Mouse (Mus musculus): Measurements from ENCODE around the gene Smg7.
"Not testable (repeated sequence)": the region's sequence is repeated elsewhere in the genome, so short reads cannot be mapped to it uniquely, and the experiment has no call there.

Gene Smg7

DNA sequence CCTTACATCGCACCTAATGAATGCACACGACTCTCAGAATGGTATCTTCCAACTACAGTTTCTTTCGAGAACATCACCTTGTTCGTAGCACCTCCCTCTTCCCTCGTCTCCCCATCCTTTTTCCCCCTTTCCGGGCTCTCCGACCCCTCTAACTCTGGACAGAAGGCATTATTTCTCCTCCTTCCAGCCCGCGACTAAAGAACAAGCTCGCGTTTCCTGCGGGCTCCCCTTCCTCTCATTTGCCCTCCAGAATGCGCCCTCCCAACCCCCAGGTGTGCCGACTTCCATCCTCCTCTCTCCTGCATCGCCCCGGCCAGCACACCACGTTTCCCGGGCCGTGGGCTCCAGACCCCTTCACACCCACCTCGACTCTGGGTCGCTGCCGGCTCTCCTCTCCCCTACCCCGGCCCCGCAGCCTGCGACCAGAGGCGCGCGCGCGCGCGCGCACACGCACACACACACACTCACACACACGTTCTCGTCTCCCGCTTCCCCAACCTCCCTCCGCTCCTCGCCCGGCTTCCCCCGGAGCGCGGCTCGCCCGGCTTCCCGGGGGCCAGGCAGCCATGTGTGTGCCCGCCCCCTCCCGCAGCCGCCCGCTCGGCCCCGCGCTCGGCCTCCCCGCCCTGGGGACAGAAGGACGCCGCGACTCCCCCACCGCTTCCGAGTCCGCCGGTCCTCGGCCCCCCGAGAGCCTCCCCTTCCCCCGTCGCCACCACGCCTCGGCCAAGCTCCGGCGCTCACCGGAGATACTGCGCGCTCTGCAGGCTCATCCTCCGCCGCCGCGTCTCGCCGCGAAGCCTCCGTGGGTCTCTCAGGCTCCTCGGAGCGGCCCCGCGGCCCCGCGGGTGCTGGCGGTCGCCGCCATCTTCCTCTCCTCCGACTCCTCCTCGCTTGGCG is at the start of gene Smg7:
TSS of gene Smg7 (minus strand) at position 882 of the 900 bp plus-strand sequence.
- peak; percentile 75 for DNase-seq

DNA sequence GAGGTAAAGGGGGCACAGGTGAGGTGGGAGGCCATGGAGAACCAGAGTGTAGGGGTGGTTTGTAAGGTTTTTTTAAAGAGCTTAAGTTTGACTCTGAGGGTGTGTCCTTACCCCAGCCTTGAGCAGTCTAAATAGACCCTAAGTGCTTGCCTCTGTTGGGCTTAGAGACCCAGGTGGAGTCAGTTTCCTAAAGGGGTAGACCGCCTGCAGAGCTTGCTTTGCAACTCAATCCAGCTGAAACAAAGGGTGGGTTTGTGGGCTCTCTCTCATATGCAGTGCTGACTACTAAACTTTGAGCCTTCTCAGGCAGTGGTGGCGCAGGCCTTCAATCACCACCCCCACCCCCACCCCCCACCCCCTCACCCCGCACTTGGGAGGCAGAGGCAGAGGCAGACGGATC is 40.5 kb upstream of the Smg7 start:
- DNase-seq, result no peak

DNA sequence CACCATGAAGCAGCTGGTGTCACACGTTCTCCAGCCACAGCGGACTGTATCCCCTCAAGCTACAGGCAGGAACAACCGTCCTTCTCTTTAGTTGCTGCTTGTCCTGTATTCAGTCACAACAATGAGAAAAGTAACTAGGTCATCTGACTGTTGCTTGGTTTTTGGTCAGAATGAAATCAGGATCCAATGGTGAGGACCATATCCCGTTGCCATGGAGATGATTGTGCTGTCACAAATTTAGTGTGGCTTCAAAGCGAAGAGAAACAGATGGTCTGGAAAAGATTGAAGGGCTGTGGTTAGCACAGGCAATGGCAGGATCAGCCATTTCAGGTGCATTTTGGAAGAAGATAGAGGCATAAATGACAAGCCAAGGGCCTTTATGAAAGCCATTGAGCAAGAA is 33.9 kb upstream of the Smg7 start:
- DNase-seq, result no peak

DNA sequence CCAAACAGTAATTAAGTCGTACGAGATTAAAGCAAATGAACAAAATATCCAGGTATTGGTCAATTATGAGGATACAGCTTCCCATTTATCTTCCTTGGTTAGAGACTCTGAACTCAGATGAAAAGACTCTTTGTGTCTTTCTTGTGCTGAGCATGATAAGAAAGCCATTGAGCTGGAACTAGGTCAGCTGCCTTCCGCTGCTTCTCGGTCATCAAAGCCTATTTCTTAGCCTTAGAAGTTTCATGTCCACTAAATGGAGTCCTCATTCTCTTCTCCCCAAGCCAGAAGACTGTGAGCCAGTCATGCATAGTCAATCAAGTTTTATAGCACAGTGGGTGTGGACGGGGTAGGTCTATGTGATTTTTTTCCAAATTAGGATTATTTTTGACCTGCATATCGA is 33.0 kb upstream of the Smg7 start:
- no peak for DNase-seq

DNA sequence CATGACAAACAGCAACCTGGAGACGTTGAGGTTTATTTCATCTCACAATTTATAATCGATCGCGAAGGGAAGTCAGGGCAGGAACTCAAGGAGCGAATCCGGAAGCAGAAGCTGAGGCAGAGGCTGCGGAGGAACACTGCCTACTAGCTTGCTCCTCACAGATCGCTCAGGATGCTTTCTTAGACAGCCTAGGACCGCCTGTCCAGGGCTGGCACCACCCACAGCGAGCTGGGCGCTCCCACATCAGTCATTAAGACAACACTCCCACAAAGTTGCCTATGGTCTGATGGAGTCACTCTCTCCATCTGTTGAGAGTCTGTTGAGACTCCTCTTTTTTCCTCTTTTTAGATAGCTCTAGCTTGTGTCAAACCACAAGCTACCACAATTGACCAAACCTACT is 31.5 kb upstream of the Smg7 start:
- DNase-seq, result no peak

DNA sequence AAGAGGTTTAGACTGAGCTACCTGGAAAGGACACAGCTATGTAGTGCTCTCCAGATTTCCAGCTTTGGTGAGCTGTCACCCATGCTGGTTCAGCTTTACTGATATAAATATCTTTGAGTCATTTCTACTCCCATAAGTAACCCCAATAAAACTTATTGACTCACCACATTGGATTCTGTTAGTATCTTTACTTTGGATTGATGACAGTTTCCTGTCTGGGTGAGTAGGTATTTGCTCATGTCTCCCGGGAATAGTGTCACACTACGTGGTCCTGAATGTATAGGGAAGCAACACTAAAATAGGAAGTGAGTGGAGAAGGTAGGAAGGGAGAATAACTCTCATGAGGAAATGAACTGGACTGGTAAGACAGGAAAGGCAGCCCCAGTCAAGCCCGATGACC is 19.3 kb upstream of the Smg7 start:
- no peak for DNase-seq

DNA sequence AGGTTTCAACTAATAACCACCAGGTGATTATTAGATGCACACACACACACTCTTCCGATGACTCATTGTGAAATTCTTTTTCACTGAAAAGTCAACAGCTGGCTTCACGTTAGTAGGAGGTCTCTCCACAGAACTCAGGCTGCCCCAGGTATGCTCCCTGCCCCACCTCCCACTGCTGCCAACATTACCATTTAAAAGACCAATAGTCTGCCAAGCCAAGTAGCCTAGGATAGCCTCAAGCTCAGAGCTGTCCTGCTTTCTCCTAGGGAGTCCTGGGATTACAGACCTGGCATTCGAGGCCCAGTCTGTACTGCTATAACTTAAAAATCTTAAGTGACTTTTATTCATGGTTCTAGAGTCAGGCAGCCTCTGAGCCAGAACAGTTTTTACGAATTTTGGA is 15.2 kb upstream of the Smg7 start:
- no peak for DNase-seq

DNA sequence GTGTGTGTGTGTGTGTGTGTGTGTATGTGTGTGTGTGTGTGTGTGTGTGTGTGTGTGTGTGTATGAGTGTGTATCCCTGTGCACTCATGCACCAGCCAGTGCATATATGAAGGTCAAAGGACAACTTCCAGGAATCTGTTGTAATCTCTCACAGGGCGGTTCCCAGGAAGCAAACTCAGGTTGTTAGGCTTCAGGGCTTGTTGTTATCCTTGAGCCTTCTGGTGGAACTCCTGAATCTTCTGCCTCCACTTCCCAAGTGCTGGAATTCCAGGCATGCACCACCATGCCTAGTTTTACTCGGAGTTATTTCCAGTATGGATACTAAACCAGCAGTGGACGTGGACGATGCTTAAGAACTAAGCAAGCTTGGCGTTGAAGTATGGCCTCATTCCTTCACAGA is 14.5 kb upstream of the Smg7 start:
- no peak for DNase-seq

DNA sequence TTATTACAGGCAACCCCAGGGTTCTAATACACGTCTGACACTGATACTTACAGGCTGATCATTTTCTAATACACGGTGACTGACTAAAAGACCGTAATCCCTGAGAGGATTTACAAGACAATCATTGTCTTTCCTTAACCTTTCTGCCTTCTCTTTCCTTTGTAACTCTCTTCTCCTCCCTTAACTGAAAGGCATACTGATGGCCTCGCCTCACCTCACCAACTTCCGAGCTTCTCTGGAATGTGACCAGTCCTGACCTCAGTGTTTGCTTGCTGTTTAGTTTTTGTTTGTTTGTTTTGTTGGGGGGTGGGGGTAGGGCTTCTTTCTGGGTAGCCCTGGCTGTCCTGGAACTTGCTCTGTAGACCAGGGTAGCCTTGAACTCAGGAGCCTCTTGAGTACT is 13.3 kb upstream of the Smg7 start:
- DNase-seq, result no peak

DNA sequence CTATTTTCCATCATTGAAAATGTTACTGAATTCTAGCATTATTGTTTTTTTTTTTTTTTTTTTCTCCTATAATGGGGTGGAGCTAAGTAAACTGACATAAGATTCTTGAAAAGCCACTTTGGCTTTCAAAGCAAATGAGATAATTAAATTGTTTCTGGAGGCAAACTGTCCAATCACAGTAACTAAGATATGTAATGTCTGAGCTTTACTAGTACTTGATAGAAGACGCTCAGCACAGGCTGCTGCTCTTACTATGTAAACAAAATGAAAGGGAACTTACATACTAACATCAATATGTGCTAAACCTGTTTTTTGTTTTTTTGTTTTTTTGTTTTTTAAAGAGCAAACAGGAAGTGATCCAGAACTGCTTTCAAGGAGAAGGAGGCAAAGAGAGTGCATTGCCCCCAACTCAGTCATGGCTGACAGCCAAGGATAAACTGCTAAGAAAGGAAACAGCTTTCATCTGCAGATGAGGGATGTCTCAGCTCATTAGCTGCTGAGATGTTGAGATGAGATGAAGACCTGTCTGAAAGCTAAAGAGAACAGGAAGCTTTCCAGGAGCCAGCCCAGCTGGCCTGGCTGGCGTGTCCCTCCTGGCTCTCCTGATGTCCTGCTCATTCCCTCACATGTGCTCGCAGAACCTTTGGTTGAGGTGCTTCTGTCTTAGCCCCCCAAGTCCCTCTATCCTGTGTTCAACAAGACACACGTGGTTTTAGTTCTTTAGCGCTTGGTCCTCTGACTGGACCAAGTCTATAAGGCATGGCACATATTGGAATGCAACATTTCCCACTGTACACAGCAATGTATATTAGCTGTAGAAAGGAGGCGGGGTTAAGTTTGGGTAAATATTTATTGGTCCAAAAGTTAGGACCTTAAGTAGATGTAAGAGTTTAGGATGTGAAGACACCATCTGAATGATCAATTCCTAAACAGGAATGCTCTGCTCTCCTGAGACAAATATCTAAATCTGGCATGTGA is 11.3 kb upstream of the Smg7 start:
- no peak for DNase-seq

DNA sequence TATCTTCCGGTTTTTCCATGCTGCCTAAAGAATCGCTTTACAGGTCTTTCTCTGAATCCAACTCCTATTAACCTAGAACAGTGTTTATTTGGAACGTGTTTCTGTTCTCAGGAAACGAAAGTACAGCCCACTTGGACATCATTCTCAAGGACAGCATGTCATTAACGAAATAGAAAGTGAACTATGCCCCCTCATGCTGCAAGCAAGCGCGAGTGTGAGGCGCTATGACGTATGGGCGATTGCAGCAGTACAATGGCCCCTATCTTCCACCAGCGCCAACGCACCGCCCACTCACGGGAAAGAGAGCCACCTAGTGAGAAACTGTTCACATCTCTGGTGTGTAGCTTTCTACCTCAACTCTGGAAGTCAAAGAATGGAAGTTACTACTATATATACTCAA is 2.0 kb upstream of the Smg7 start:
- peak; percentile 85 for DNase-seq

DNA sequence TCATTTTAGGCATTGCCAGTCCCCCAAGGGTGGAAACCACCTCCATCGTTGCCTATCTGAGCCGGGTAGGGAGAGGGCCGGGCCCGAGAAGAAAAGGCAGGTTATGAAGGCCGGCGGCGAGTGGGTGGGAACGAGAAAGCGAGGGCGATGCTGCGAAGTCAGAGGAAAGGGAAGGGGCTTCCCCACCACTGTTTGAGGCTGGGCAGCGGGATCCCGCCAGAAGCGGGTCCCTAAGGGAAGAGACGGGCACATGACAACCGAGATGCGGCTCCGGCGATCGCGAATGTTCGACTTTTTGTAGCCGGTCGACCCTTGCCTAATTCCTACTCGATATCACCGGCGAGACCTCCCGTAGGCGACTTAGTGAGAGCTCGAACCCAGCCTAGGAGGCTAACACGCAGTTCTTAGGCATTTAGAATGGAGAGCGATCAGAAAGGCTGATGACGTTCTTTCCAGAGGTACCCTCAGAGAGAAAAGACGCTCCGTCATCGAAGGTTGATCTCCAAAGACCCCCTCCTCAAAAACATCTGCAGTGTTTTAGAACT is 1.2 kb upstream of the Smg7 start:
- no peak for DNase-seq

DNA sequence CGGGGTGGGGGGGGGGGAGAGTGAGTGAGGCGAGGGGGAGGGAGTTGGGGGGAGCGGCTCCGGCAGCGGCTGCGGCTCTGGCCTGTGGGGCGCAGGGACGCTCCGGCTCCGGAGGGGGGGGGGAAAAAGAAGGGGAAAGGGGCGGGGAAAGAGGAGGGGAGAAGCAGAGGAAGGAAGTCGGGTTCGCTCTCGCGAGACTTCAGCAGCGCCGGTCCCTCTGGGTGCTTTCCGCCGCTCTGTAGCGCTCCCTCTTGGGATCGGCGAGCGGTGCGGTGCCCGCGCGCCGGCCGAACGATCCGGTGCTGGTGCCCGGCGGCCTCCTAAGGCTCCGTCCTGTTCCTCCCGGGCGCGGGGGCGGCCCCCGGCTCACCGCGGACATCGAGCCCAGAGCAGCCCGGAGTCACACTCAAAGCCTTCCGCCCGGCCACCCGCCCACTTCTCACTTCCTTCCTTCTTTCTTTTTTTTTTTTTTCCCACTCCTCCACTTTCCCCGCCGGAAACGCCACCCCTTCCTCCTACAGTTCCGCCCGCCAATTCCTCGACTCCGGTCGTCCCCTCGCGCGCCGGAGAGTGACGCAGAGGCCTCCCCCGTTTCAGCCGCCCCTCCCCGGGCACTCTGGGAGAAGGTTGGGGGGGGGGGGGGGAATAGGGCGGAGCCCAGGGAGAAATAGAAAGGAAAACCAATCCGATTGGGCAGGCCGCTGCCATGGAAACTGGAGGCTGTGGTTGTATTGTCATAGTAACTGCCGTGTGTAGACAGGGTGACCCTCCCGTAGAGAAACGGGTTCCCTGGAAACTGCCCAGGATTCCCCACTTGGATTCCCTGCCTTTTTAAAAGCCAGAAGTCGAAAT is 445 bp upstream of the Smg7 start:
- DNase-seq, result peak; percentile 93

DNA sequence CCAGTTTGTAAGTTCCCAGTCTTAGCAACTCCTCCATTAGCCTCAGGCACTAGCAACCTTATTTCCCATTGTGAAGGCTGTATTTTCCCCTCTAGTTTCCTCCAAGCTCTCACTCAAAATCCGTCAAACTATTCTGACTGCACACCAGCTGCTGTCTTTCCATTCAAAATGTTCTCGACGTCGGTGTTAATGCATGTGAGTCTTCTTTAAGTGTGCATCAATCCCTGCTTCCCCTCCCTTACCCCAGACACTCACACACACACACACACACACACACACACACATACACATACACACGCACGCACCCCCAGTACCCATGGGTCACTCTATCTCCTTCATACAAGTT is 1.1 kb downstream of the Smg7 start:
- no peak for DNase-seq

DNA sequence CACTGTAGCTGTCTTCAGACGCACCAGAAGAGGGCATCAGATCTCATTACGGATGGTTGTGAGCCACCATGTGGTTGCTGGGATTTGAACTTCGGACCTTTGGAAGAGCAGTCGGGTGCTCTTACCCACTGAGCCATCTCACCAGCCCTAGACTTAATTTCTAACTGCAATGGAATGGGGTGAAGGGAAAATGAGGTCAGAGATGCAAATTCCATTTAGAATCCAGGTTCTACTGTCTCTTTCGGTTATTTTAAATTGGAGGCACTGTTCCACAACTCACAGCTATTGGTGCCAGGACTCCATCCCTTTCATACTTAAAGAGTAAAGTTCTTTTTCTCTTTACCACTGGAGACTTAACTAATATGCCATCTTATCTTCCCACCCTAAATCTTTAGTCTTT is 14.4 kb downstream of the Smg7 start:
- not testable (repeated sequence) for DNase-seq

DNA sequence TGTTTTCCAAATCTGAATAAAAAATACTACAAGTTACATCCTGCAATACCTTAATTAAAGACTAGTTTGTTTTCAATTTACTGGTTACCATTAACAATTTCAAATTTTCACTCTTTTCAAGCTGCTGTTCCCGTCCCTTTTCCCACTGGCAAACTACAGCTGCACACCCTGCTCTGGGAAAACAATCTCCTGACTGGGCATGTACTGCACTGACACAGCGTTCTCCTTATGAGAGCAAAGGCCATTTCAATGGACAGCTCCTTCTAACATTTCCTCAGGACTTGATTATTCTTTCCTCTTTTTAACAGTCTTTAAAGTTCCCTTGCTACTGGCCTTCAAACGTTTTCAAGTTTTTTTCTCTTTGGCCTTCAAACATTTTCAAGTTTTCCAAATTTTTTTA is 31.4 kb downstream of the Smg7 start:
- no peak for DNase-seq

DNA sequence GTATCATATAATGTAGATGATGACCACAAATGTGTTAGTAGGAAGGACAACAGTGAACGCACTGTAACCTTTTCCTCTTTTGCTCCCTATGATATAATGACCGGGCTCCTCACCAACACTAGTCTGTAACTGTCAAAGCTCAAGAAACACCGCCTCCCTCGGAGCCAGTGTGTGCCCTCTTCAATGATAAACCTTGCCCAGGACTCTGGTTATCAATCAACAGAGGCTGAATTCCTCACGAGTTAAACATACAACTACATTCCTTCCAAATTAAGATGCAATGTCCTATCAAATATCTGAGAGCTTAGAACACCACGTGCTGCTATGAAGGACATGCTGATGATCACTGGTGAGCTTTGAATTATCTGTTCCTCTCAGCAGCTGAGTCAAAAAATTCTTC is 32.5 kb downstream of the Smg7 start:
- DNase-seq, result no peak

DNA sequence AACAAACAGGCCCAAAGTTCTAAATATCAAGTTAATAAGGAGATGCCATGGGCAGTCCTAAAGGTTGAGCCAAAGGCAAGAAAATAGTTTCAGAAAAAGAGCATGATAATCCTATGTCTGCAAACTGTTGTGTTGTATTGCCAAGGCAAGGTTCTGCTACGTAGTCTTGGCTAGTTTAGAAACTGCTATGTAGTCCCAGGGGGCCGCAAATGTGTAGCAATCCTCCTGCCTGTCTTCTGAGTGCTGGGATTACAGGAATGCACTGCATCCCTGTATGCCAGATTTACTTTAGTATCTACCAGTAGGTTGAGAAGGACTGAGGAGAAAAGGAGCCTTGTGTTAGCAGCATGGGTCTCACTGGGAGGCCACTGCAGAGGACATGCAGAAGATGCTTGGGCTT is 55.6 kb downstream of the Smg7 start:
- no peak for DNase-seq

DNA sequence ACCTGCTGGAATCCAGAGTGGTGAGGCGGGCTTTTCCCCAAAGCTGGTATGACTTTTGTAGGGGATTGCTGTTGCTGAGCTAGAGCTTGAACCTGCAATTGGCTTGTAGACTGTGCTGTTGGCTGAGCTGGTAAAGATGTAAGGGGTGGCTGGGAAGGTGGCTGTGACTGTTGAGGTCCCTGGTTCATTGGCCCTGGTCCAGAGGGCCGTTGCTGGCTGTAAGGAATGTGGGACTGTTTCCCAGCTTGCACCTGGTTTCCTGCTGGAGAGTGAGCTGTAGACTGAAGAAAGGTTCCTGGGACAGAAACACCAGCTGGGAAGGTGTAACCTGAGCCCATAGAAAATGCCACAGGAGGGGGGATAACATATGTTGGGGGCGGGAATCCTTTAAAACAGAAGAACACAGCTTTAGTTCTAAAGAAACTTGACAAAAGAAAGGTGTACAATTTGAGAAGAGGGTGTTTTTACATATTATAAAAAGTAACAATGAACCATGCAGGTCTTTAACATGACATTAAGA is 57.2 kb downstream of the Smg7 start:
- DNase-seq, result no peak

DNA sequence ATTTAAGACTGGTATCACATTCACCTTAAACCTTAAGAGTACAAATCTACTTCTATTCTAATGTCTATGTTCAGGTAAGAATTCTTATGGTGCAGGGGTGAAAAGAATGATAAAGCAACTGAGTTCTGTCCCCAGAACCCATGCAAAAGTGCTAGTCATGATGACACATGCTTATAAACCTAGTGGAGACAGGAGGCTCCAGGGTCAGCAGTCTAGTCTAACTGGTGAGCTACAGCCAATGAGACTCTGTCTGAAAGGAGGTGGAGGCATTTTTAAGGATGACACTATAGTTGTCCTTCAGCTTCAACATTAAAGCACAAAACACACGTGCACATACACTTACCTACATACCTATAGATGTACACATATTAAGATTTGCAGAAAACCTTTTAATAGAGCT is 57.8 kb downstream of the Smg7 start:
- DNase-seq, result no peak

DNA sequence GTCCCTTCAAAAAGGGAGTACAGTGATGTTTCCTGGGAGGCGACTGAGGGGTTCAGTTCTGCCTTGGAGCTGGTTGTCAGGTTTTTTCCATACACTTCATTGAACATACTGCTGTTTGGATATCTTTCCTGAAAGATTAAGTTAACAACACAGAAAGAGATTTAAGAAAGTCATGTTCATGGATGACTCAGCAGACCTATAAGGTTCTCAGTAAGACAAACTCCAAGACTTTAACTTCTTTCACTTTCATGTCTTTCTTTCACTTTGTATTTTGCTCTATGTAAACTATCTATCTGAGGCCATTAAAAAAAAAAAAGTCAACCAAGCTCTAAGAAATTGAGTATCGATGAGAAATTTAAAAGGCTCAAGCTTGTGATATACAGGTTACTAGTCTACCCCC is 61.4 kb downstream of the Smg7 start:
- no peak for DNase-seq

DNA sequence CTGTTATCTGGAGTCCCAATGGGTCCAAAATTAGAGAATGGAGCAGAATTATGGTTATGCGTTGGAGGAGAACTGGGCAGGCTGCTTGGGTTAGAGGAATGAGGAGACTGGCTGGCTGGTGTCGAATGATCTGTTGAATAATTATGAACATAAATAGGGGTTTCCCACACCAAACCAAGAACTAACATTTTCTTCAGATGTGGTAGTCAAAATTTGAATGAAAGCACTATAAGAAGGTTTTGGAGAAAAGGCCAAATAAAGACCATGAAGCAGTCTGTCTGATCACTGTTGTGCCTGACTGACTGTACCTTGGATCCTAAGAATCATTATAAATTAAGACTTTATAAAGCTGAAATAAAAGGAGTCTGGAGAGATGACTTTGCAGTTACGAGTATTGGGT is 62.1 kb downstream of the Smg7 start:
- DNase-seq, result no peak

DNA sequence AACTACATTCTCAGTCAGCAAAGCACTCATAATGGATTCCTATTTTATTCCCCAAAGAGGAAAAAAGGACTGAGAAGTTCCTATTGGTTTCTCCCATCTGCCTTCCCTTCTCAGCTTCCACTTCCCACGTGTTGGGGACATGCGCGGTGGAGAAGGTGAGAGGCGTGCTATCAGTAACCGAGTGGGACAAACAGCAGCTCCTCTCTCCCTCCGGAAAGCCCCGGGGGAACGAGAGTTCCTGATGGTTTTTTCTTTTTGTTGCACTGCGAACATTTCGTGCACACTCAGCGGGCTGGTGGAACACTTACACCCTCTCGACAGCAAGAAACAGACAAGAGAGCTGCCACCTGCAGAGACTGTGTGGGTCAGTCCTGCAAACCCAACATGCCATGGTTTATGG is 63.6 kb downstream of the Smg7 start:
- DNase-seq, result no peak
